Comparison of ENCODE assay signal across 20 mouse cellular contexts in genomic region chr9:83221866-83222265, GRCm38 (mm10).
A peak's percentile ranks its signal among the peaks of the same experiment; 100 is the strongest.
DNase-seq lines count a peak whose midpoint lies in the region; ATAC-seq and TF ChIP-seq lines count a peak whose summit lies in the region.
"Had no signal": no experiment of that assay in that cellular context is flagged by ENCODE, and none has a peak within 500 bp of the region (broad histone marks: within the 10 kb centered on the region; RNA-seq: fewer than 3 reads in every experiment).

No protein-coding gene starts in this region.

- no peak for TF ChIP-seq POLR2A in liver, adult 2 months (IDR thresholded peaks at IDR 0.05; ENCODE audit: extremely low read depth, insufficient read depth, low read length)

- no peaks in the 10 kb centered on the region for H3K4me1 ChIP-seq in heart, embryonic 12.5 days (replicated peaks)
- H3K4me1 ChIP-seq in liver, adult 2 months (ENCODE audit: control insufficient read depth, insufficient read depth, low read length) = peaks cover 7% of the 10 kb centered on the region; the same call in 1 of the 2 replicates
- H3K4me1 ChIP-seq in liver, embryonic 12.5 days = no peaks in the 10 kb centered on the region
- H3K4me1 ChIP-seq: forebrain, embryonic 15.5 days; hindbrain, embryonic 10.5 days; intestine, embryonic 15.5 days; kidney, embryonic 15.5 days had no signal

- DNase-seq in adrenal gland, adult 2 months = peak; percentile 66
- no peak for DNase-seq in adrenal gland, postnatal 4 days (ENCODE audit: low spot score in 2 of 2)
- peak; percentile 21 to 37 for DNase-seq in heart, adult 18-20 months
- DNase-seq in liver, adult 2 months (ENCODE audit: extremely low read depth, low read depth, low spot score) = peak; percentile 88
- peak; percentile 12 for DNase-seq in fibroblast of lung, adult 2 months (ENCODE audit: low read depth)
- DNase-seq: cerebellum, adult 2 months; cerebellum, postnatal 10 days; gastrocnemius, postnatal 14 days; kidney, adult 18-20 months had no signal

- no peaks in the 10 kb centered on the region for H3K79me2 ChIP-seq in liver, adult 2 months (ENCODE audit: control insufficient read depth, insufficient read depth, low read length)

- no peaks in the 10 kb centered on the region for H3K36me3 ChIP-seq in heart, embryonic 12.5 days
- H3K36me3 ChIP-seq in liver, adult 2 months (ENCODE audit: control insufficient read depth, insufficient read depth, low read length) = no peaks in the 10 kb centered on the region
- H3K36me3 ChIP-seq in liver, embryonic 12.5 days = no peaks in the 10 kb centered on the region
- H3K36me3 ChIP-seq: embryonic facial prominence, embryonic 10.5 days; forebrain, embryonic 15.5 days; hindbrain, embryonic 10.5 days; intestine, embryonic 15.5 days; kidney, embryonic 15.5 days had no signal

- no peak overlapping the region for H3K9ac ChIP-seq in heart, embryonic 12.5 days
- no peak overlapping the region for H3K9ac ChIP-seq in liver, adult 2 months (ENCODE audit: low read depth, low read length)
- H3K9ac ChIP-seq in liver, embryonic 12.5 days = no peak overlapping the region
- H3K9ac ChIP-seq: forebrain, embryonic 15.5 days; hindbrain, embryonic 14.5 days; intestine, embryonic 15.5 days; kidney, embryonic 15.5 days had no signal

- H3K9me3 ChIP-seq in heart, embryonic 12.5 days (replicated peaks) = no peaks in the 10 kb centered on the region
- H3K9me3 ChIP-seq in liver, embryonic 12.5 days (replicated peaks) = no peaks in the 10 kb centered on the region
- H3K9me3 ChIP-seq: embryonic facial prominence, embryonic 10.5 days; forebrain, embryonic 15.5 days; hindbrain, embryonic 10.5 days; intestine, embryonic 15.5 days; kidney, embryonic 15.5 days had no signal

- H3K27me3 ChIP-seq in heart, embryonic 12.5 days (replicated peaks) = no peaks in the 10 kb centered on the region
- no peaks in the 10 kb centered on the region for H3K27me3 ChIP-seq in liver, adult 2 months (ENCODE audit: control insufficient read depth, insufficient read depth, low read length)
- H3K27me3 ChIP-seq in liver, embryonic 12.5 days (replicated peaks) = no peaks in the 10 kb centered on the region
- H3K27me3 ChIP-seq: forebrain, embryonic 15.5 days; intestine, embryonic 15.5 days; kidney, embryonic 15.5 days; Patski had no signal

- H3K27ac ChIP-seq in heart, embryonic 12.5 days (ENCODE audit: poor library complexity, severe bottlenecking) = no peak overlapping the region
- no peak overlapping the region for H3K27ac ChIP-seq in liver, adult 2 months (replicated peaks; ENCODE audit: insufficient read depth, low read depth, low read length)
- H3K27ac ChIP-seq in liver, embryonic 12.5 days = no peak overlapping the region
- H3K27ac ChIP-seq: embryonic facial prominence, embryonic 10.5 days; forebrain, embryonic 15.5 days; hindbrain, embryonic 10.5 days; hindbrain, embryonic 14.5 days; intestine, embryonic 15.5 days; kidney, embryonic 15.5 days had no signal

- TF ChIP-seq CTCF in liver, adult 2 months (IDR thresholded peaks at IDR 0.05; ENCODE audit: low read depth, low read length) = no peak

- no peak for ATAC-seq in heart, embryonic 12.5 days (ENCODE audit: insufficient number of reproducible peaks, low FRiP score)
- no peak for ATAC-seq in liver, embryonic 12.5 days
- ATAC-seq in erythroid progenitor cell, adult 5-6 weeks (replicated peaks; ENCODE audit: low FRiP score, poor library complexity, severe bottlenecking) = no peak
- ATAC-seq: activated CD4-positive, CD25-positive, alpha-beta regulatory T cell, adult 4 months; forebrain, embryonic 15.5 days; intestine, embryonic 15.5 days; Patski had no signal

- H3K4me3 ChIP-seq in heart, embryonic 12.5 days = no peak overlapping the region
- H3K4me3 ChIP-seq in liver, adult 2 months (ENCODE audit: insufficient read depth, low read depth, low read length) = no peak overlapping the region
- H3K4me3 ChIP-seq in liver, embryonic 12.5 days = no peak overlapping the region
- H3K4me3 ChIP-seq: embryonic facial prominence, embryonic 10.5 days; forebrain, embryonic 15.5 days; hindbrain, embryonic 10.5 days; intestine, embryonic 15.5 days; kidney, embryonic 15.5 days had no signal

- H3K4me2 ChIP-seq in heart, embryonic 12.5 days = no peak overlapping the region
- H3K4me2 ChIP-seq in liver, embryonic 12.5 days = no peak overlapping the region
- H3K4me2 ChIP-seq: forebrain, embryonic 15.5 days; hindbrain, embryonic 14.5 days; intestine, embryonic 15.5 days; kidney, embryonic 15.5 days had no signal

Comparison
In these comparisons a context has a peak if more than half of its experiments do, and no peak if none do; other contexts are left out.
1. DNase-seq: peak in adrenal gland, adult 2 months (single experiment), heart, adult 18-20 months (2 of 2), liver, adult 2 months (single experiment) and fibroblast of lung, adult 2 months (single experiment); none in adrenal gland, postnatal 4 days (0 of 2).